Mouse (Mus musculus): ENCODE results near the gene Npb. TPM values are rescaled to one million over a fixed set of nuclear protein-coding genes. Genes with fewer than 3 reads are reported as not detected.
A peak's percentile ranks its signal among the peaks of the same experiment; 100 is the strongest.

Gene Npb
- polyA plus RNA-seq, 2 experiments: 5.5 to 11.9 TPM

DNA sequence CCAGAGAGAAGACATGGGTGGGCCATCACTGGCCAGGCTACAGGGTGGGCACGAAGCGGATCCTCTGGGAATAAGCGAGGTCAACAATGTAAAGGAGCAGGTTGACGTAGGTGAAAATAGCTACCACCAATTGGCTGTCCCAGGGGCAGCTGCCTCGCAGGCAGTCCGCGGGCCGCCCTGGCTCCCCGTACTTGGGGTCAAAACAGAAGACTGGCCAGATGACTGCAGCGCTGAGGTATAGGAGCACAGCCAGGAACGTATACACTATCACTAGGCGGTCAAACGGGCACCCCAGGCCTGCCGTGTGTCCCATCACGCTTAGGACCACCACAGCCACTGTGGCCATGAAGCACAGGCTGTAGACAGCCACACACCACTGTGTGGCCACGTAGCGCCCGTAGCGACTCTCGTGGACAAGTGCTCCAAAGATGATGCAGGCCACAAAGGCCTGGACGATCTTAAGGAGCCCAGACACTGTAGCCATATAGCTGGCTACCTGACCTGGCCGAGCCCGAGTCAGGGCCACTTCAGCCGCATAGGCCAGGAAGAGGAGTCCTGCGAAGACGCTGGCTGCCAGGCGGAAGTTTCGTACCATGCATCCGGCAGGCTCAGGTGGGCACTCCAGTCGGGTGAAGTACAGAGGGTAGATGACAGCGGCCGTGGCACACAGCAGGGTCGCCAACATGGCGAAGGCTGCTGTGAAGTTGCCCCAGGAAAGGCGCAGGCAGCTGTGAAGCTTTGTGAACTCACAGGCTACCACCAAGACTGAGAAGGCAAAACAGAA lies 39.0 kb downstream of the Npb start:
- TF ChIP-seq CTCF (IDR thresholded peaks at IDR 0.05; ENCODE audit: low read depth): no peak
- TF ChIP-seq EP300 (IDR thresholded peaks at IDR 0.05; ENCODE audit: low read depth): no peak
- Histone ChIP-seq H3K4me3 (ENCODE audit: insufficient read depth in 1 of 2, low read depth in 2 of 2, low read length in 2 of 2) (no peak overlapping the region), H3K9ac (replicated peaks) (no peak overlapping the region), H3K4me1 (replicated peaks; ENCODE audit: control insufficient read depth in 2 of 2, insufficient read depth in 2 of 2, low read length in 1 of 2) (peaks cover 7 to 8% of the 10 kb centered on the region in 2 experiments), H3K27ac (no peak overlapping the region), H3K4me2 (ENCODE audit: low read depth) (peak overlapping the region; percentile 55; the same call in 1 of the 2 replicates), H3K9me3 (ENCODE audit: control insufficient read depth, low read length) (no peaks in the 10 kb centered on the region), H3K36me3 (replicated peaks; ENCODE audit: control insufficient read depth, insufficient read depth, low read depth) (no peaks in the 10 kb centered on the region), H3K27me3 (ENCODE audit: control insufficient read depth, insufficient read depth, low read length) (peaks cover 4% of the 10 kb centered on the region)
- no peak for DNase-seq (ENCODE audit: low read depth in 3 of 3, low spot score in 3 of 3)
- ATAC-seq (ENCODE audit: insufficient read depth): no peak
- WGBS (ENCODE audit: insufficient replicate concordance): 76% methylated on average over 35 of the region's 35 CpGs

DNA sequence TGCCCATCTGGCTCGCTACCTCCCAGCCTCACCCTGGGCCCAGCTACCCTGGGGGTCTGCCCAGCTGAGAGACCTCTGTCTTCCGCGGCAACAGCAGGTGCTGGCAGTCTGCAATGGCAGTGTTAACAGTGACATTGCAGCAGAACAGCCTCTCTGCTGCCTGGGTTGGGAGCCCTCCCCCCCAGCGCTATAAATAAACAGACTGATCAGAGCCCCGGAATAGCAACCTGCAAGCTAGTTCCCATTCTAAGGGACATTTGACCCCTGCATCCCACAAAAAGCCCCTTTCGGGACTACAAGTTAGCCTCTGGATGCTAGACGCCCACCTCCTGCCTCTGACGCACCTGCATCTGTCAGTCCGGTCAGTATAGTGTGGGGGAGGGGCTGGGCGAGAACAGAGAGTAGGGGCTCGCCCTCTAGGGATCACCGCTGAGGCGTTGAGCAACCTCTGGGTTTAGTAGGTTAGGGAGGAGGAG lies 39.8 kb downstream of the Npb start, which contains the start of gene Myadml2:
Myadml2 (minus strand) TSS at position 158 of the 476 bp plus-strand sequence.
- WGBS (ENCODE audit: insufficient replicate concordance): 6% methylated on average over 13 of the region's 13 CpGs
- no peaks in the 10 kb centered on the region for H3K36me3 ChIP-seq (replicated peaks; ENCODE audit: control insufficient read depth, insufficient read depth, low read depth)
- no peak within 1 kb of the TSS for H3K27ac ChIP-seq
- no peaks in the 10 kb centered on the region for H3K9me3 ChIP-seq (ENCODE audit: control insufficient read depth, low read length)
- peaks cover 4 to 5% of the 10 kb centered on the region in 2 experiments for H3K4me1 ChIP-seq (replicated peaks; ENCODE audit: control insufficient read depth in 2 of 2, insufficient read depth in 2 of 2, low read length in 1 of 2)
- TF ChIP-seq CTCF (IDR thresholded peaks at IDR 0.05; ENCODE audit: low read depth) (0 out of 2 replicates have a peak, but pooled peaks have one; percentile 5), EP300 (IDR thresholded peaks at IDR 0.05; ENCODE audit: low read depth) (no peak)
- H3K9ac ChIP-seq (replicated peaks): peak within 1 kb of the TSS; percentile 7
- DNase-seq (ENCODE audit: low read depth in 3 of 3, low spot score in 3 of 3) (no peak), ATAC-seq (ENCODE audit: insufficient read depth) (no peak)
- peak within 1 kb of the TSS; percentile 31 to 32 for H3K4me3 ChIP-seq (ENCODE audit: insufficient read depth in 1 of 2, low read depth in 2 of 2, low read length in 2 of 2)
- peaks cover 4% of the 10 kb centered on the region for H3K27me3 ChIP-seq (ENCODE audit: control insufficient read depth, insufficient read depth, low read length)
- peak within 1 kb of the TSS; percentile 55 for H3K4me2 ChIP-seq (ENCODE audit: low read depth)

DNA sequence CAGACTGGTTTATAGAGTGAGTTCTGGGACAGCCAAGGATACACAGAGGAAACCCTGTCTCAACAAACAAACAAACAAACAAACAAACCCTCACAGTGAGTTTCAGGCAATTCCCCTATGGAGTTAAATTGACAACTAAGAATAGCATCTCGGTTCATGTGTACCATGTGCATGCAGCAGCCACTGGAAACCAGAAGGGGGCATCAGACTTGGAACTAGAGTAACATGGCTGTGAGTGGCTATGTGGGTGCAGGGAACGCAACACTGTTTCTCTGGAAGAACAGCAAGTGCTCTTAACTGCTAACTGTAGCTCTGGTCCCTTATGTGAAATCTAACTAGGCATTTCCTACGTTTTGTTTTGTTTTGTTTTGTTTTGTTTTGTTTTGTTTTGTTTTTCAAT lies 43.6 kb downstream of the Npb start:
- Histone ChIP-seq H3K4me1 (replicated peaks; ENCODE audit: control insufficient read depth in 2 of 2, insufficient read depth in 2 of 2, low read length in 1 of 2) (no peaks in the 10 kb centered on the region; a peak in 1 of 4 replicates), H3K4me2 (ENCODE audit: low read depth) (no peak overlapping the region), H3K9me3 (ENCODE audit: control insufficient read depth, low read length) (no peaks in the 10 kb centered on the region), H3K4me3 (ENCODE audit: insufficient read depth in 1 of 2, low read depth in 2 of 2, low read length in 2 of 2) (no peak overlapping the region), H3K36me3 (replicated peaks; ENCODE audit: control insufficient read depth, insufficient read depth, low read depth) (no peaks in the 10 kb centered on the region), H3K27ac (no peak overlapping the region), H3K9ac (replicated peaks) (no peak overlapping the region), H3K27me3 (ENCODE audit: control insufficient read depth, insufficient read depth, low read length) (peaks cover 6% of the 10 kb centered on the region; the same call in 1 of the 2 replicates)
- 56% methylated on average over 3 of the region's 3 CpGs for WGBS (ENCODE audit: insufficient replicate concordance)
- TF ChIP-seq CTCF (IDR thresholded peaks at IDR 0.05; ENCODE audit: low read depth): peak; percentile 74
- TF ChIP-seq EP300 (IDR thresholded peaks at IDR 0.05; ENCODE audit: low read depth): no peak
- ATAC-seq (ENCODE audit: insufficient read depth): no peak
- no peak for DNase-seq (ENCODE audit: low read depth in 3 of 3, low spot score in 3 of 3)

DNA sequence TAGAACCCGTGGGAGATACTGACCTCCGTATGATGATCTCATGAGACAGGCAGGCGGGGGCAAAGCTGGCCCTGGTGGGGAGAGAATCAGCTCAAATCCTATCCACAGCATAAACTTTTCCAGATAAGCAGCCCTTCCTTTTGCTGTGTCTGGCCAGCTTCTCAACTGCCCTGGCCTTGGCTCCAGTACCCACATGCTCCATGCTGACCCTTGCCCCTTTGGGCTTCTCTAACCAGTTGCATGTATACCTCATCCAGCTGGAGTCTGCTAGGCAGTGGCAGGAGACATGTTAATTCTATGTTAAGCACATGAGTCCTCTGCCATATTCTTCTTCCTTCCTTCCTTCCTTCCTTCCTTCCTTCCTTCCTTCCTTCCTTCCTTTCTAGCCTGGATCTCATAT lies 46.5 kb downstream of the Npb start:
- no peaks in the 10 kb centered on the region for H3K4me1 ChIP-seq (replicated peaks; ENCODE audit: control insufficient read depth in 2 of 2, insufficient read depth in 2 of 2, low read length in 1 of 2)
- H3K4me3 ChIP-seq (ENCODE audit: insufficient read depth in 1 of 2, low read depth in 2 of 2, low read length in 2 of 2): no peak overlapping the region
- H3K4me2 ChIP-seq (ENCODE audit: low read depth): no peak overlapping the region
- peaks cover 26% of the 10 kb centered on the region for H3K27me3 ChIP-seq (ENCODE audit: control insufficient read depth, insufficient read depth, low read length)
- no peak overlapping the region for H3K9ac ChIP-seq (replicated peaks)
- H3K27ac ChIP-seq: no peak overlapping the region
- 49% methylated on average over 3 of the region's 3 CpGs for WGBS (ENCODE audit: insufficient replicate concordance)
- no peak for ATAC-seq (ENCODE audit: insufficient read depth)
- H3K9me3 ChIP-seq (ENCODE audit: control insufficient read depth, low read length): no peaks in the 10 kb centered on the region
- no peaks in the 10 kb centered on the region for H3K36me3 ChIP-seq (replicated peaks; ENCODE audit: control insufficient read depth, insufficient read depth, low read depth)
- no peak for TF ChIP-seq CTCF (IDR thresholded peaks at IDR 0.05; ENCODE audit: low read depth)
- no peak for TF ChIP-seq EP300 (IDR thresholded peaks at IDR 0.05; ENCODE audit: low read depth)
- DNase-seq (ENCODE audit: low read depth in 3 of 3, low spot score in 3 of 3): no peak

DNA sequence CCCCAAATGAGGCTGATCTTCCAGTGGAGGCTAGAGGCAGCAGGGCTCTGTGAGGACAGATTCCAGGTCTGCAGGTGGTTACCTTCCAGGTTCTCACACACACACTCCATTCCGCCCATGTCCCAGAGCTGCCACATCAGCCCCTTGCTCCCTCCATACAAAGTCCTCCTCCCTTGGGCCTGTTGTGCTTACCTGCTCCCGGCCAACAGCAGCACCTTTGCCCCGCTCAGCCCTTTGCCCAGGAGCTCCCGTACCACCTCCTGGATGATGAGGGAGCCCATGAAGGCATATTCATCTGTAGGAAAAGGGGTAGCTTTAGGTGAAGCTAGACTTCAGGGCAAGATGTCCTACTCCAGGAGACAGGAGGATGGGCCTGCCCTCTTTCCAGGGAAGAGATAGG lies 49.0 kb downstream of the Npb start:
- no peak for DNase-seq (ENCODE audit: low read depth in 3 of 3, low spot score in 3 of 3)
- H3K36me3 ChIP-seq (replicated peaks; ENCODE audit: control insufficient read depth, insufficient read depth, low read depth): no peaks in the 10 kb centered on the region
- peaks cover 52% of the 10 kb centered on the region for H3K27me3 ChIP-seq (ENCODE audit: control insufficient read depth, insufficient read depth, low read length)
- H3K4me1 ChIP-seq (replicated peaks; ENCODE audit: control insufficient read depth in 2 of 2, insufficient read depth in 2 of 2, low read length in 1 of 2): no peaks in the 10 kb centered on the region
- H3K4me3 ChIP-seq (ENCODE audit: insufficient read depth in 1 of 2, low read depth in 2 of 2, low read length in 2 of 2): no peak overlapping the region
- H3K27ac ChIP-seq: no peak overlapping the region
- no peaks in the 10 kb centered on the region for H3K9me3 ChIP-seq (ENCODE audit: control insufficient read depth, low read length)
- 69% methylated on average over 4 of the region's 4 CpGs for WGBS (ENCODE audit: insufficient replicate concordance)
- no peak for TF ChIP-seq CTCF (IDR thresholded peaks at IDR 0.05; ENCODE audit: low read depth)
- no peak for ATAC-seq (ENCODE audit: insufficient read depth)
- H3K4me2 ChIP-seq (ENCODE audit: low read depth): no peak overlapping the region
- H3K9ac ChIP-seq (replicated peaks): no peak overlapping the region

Small RNA genes within 50 kb of the gene (microRNA-seq; reads per million reads assigned to microRNA genes)
- 7.6 reads per million, percentile 15 among the genes with 10 or more reads in this experiment for gene Mir6936

Other genes starting within 250 kb of the Npb start
Only the 30 nearest of the 34 such genes appear.
- gene Nploc4, start 170.8 kb upstream of the Npb start, polyA plus RNA-seq (2012; rRNA removed): 17.9 and 21.1 TPM in 2 replicates
- 21.2 and 22.2 TPM in 2 replicates for gene Nploc4, start 170.8 kb upstream of the Npb start, polyA plus RNA-seq (2014; fragmentation: Nextera tagmentation; extraction: Ambion mirVana)
- gene Tspan10, start 165.8 kb upstream of the Npb start, polyA plus RNA-seq (2012; rRNA removed): not detected in 2 replicates
- not detected in 2 replicates for gene Tspan10, start 165.8 kb upstream of the Npb start, polyA plus RNA-seq (2014; fragmentation: Nextera tagmentation; extraction: Ambion mirVana)
- 0.19 and 0.25 TPM in 2 replicates for gene Pde6g, start 155.0 kb upstream of the Npb start, polyA plus RNA-seq (2012; rRNA removed)
- gene Pde6g, start 155.0 kb upstream of the Npb start, polyA plus RNA-seq (2014; fragmentation: Nextera tagmentation; extraction: Ambion mirVana): 0.15 and 0.23 TPM in 2 replicates
- gene Oxld1, start 150.4 kb upstream of the Npb start, polyA plus RNA-seq (2012; rRNA removed): 5.3 and 5.8 TPM in 2 replicates
- gene Oxld1, start 150.4 kb upstream of the Npb start, polyA plus RNA-seq (2014; fragmentation: Nextera tagmentation; extraction: Ambion mirVana): 8.0 and 8.4 TPM in 2 replicates
- gene Ccdc137, start 150.4 kb upstream of the Npb start, polyA plus RNA-seq (2012; rRNA removed): 13.7 and 15.9 TPM in 2 replicates
- 11.0 and 11.1 TPM in 2 replicates for gene Ccdc137, start 150.4 kb upstream of the Npb start, polyA plus RNA-seq (2014; fragmentation: Nextera tagmentation; extraction: Ambion mirVana)
- 9.9 and 11.2 TPM in 2 replicates for gene Arl16, start 140.9 kb upstream of the Npb start, polyA plus RNA-seq (2012; rRNA removed)
- gene Arl16, start 140.9 kb upstream of the Npb start, polyA plus RNA-seq (2014; fragmentation: Nextera tagmentation; extraction: Ambion mirVana): 11.3 and 13.0 TPM in 2 replicates
- 64.2 and 78.4 TPM in 2 replicates for gene Mrpl12, start 123.9 kb upstream of the Npb start, polyA plus RNA-seq (2012; rRNA removed)
- gene Mrpl12, start 123.9 kb upstream of the Npb start, polyA plus RNA-seq (2014; fragmentation: Nextera tagmentation; extraction: Ambion mirVana): 127 and 130 TPM in 2 replicates
- gene Slc25a10, start 116.6 kb upstream of the Npb start, polyA plus RNA-seq (2012; rRNA removed): 31.5 and 37.4 TPM in 2 replicates
- 35.1 and 38.2 TPM in 2 replicates for gene Slc25a10, start 116.6 kb upstream of the Npb start, polyA plus RNA-seq (2014; fragmentation: Nextera tagmentation; extraction: Ambion mirVana)
- 19.8 and 22.8 TPM in 2 replicates for gene Gcgr, start 77.8 kb upstream of the Npb start, polyA plus RNA-seq (2012; rRNA removed)
- gene Gcgr, start 77.8 kb upstream of the Npb start, polyA plus RNA-seq (2014; fragmentation: Nextera tagmentation; extraction: Ambion mirVana): 11.6 and 13.4 TPM in 2 replicates
- 30.0 and 36.2 TPM in 2 replicates for gene Mcrip1, start 58.8 kb upstream of the Npb start, polyA plus RNA-seq (2012; rRNA removed)
- 41.3 and 43.6 TPM in 2 replicates for gene Mcrip1, start 58.8 kb upstream of the Npb start, polyA plus RNA-seq (2014; fragmentation: Nextera tagmentation; extraction: Ambion mirVana)
- gene Ppp1r27, start 57.3 kb upstream of the Npb start, polyA plus RNA-seq (2012; rRNA removed): not detected in 2 replicates
- gene Ppp1r27, start 57.3 kb upstream of the Npb start, polyA plus RNA-seq (2014; fragmentation: Nextera tagmentation; extraction: Ambion mirVana): not detected in 2 replicates
- 144 and 214 TPM in 2 replicates for gene P4hb, start 35.2 kb upstream of the Npb start, polyA plus RNA-seq (2012; rRNA removed)
- gene P4hb, start 35.2 kb upstream of the Npb start, polyA plus RNA-seq (2014; fragmentation: Nextera tagmentation; extraction: Ambion mirVana): 497 and 525 TPM in 2 replicates
- gene Arhgdia, start 26.9 kb upstream of the Npb start, polyA plus RNA-seq (2012; rRNA removed): 172 and 176 TPM in 2 replicates
- 191 and 204 TPM in 2 replicates for gene Arhgdia, start 26.9 kb upstream of the Npb start, polyA plus RNA-seq (2014; fragmentation: Nextera tagmentation; extraction: Ambion mirVana)
- 46.3 and 110 TPM in 2 replicates for gene Alyref, start 10.1 kb upstream of the Npb start, polyA plus RNA-seq (2012; rRNA removed)
- 347 and 349 TPM in 2 replicates for gene Alyref, start 10.1 kb upstream of the Npb start, polyA plus RNA-seq (2014; fragmentation: Nextera tagmentation; extraction: Ambion mirVana)
- gene Anapc11, start 10.1 kb upstream of the Npb start, polyA plus RNA-seq (2012; rRNA removed): 44.7 and 60.4 TPM in 2 replicates
- 93.5 and 98.7 TPM in 2 replicates for gene Anapc11, start 10.1 kb upstream of the Npb start, polyA plus RNA-seq (2014; fragmentation: Nextera tagmentation; extraction: Ambion mirVana)
- gene Pcyt2, start 9.5 kb downstream of the Npb start, polyA plus RNA-seq (2012; rRNA removed): 127 and 135 TPM in 2 replicates
- gene Pcyt2, start 9.5 kb downstream of the Npb start, polyA plus RNA-seq (2014; fragmentation: Nextera tagmentation; extraction: Ambion mirVana): 86.2 and 99.6 TPM in 2 replicates
- 27.6 and 30.8 TPM in 2 replicates for gene Sirt7, start 16.8 kb downstream of the Npb start, polyA plus RNA-seq (2012; rRNA removed)
- gene Sirt7, start 16.8 kb downstream of the Npb start, polyA plus RNA-seq (2014; fragmentation: Nextera tagmentation; extraction: Ambion mirVana): 22.0 and 26.3 TPM in 2 replicates
- 29.5 and 30.9 TPM in 2 replicates for gene Mafg, start 25.1 kb downstream of the Npb start, polyA plus RNA-seq (2012; rRNA removed)
- 20.9 and 25.9 TPM in 2 replicates for gene Mafg, start 25.1 kb downstream of the Npb start, polyA plus RNA-seq (2014; fragmentation: Nextera tagmentation; extraction: Ambion mirVana)
- 4.0 and 4.3 TPM in 2 replicates for gene Pycr1, start 35.3 kb downstream of the Npb start, polyA plus RNA-seq (2012; rRNA removed)
- 4.8 and 5.1 TPM in 2 replicates for gene Pycr1, start 35.3 kb downstream of the Npb start, polyA plus RNA-seq (2014; fragmentation: Nextera tagmentation; extraction: Ambion mirVana)
- 0.07 and 0.13 TPM in 2 replicates for gene Myadml2, start 39.7 kb downstream of the Npb start, polyA plus RNA-seq (2012; rRNA removed)
- gene Myadml2, start 39.7 kb downstream of the Npb start, polyA plus RNA-seq (2014; fragmentation: Nextera tagmentation; extraction: Ambion mirVana): 0.67 and 1.0 TPM in 2 replicates
- 0.18 and 0.30 TPM in 2 replicates for gene Notum, start 52.7 kb downstream of the Npb start, polyA plus RNA-seq (2012; rRNA removed)
- 0.18 TPM in 1 of 2 replicates, not detected in the other for gene Notum, start 52.7 kb downstream of the Npb start, polyA plus RNA-seq (2014; fragmentation: Nextera tagmentation; extraction: Ambion mirVana)
- 16.9 and 20.4 TPM in 2 replicates for gene Aspscr1, start 64.5 kb downstream of the Npb start, polyA plus RNA-seq (2012; rRNA removed)
- 34.6 and 37.5 TPM in 2 replicates for gene Aspscr1, start 64.5 kb downstream of the Npb start, polyA plus RNA-seq (2014; fragmentation: Nextera tagmentation; extraction: Ambion mirVana)
- gene Cenpx, start 105.3 kb downstream of the Npb start, polyA plus RNA-seq (2012; rRNA removed): 64.2 and 78.3 TPM in 2 replicates
- gene Cenpx, start 105.3 kb downstream of the Npb start, polyA plus RNA-seq (2014; fragmentation: Nextera tagmentation; extraction: Ambion mirVana): 119 and 128 TPM in 2 replicates
- 6.6 and 9.3 TPM in 2 replicates for gene Lrrc45, start 105.4 kb downstream of the Npb start, polyA plus RNA-seq (2012; rRNA removed)
- gene Lrrc45, start 105.4 kb downstream of the Npb start, polyA plus RNA-seq (2014; fragmentation: Nextera tagmentation; extraction: Ambion mirVana): 6.2 and 8.3 TPM in 2 replicates
- gene Rac3, start 113.0 kb downstream of the Npb start, polyA plus RNA-seq (2012; rRNA removed): 1.3 and 1.7 TPM in 2 replicates
- 0.13 TPM in 1 of 2 replicates, not detected in the other for gene Rac3, start 113.0 kb downstream of the Npb start, polyA plus RNA-seq (2014; fragmentation: Nextera tagmentation; extraction: Ambion mirVana)
- 10.4 and 11.3 TPM in 2 replicates for gene Dcxr, start 118.8 kb downstream of the Npb start, polyA plus RNA-seq (2012; rRNA removed)
- 15.1 and 17.0 TPM in 2 replicates for gene Dcxr, start 118.8 kb downstream of the Npb start, polyA plus RNA-seq (2014; fragmentation: Nextera tagmentation; extraction: Ambion mirVana)
- 0.20 TPM in 1 of 2 replicates, not detected in the other for gene Cbr2, start 123.6 kb downstream of the Npb start, polyA plus RNA-seq (2012; rRNA removed)
- gene Cbr2, start 123.6 kb downstream of the Npb start, polyA plus RNA-seq (2014; fragmentation: Nextera tagmentation; extraction: Ambion mirVana): not detected in 2 replicates
- 1.3 and 2.0 TPM in 2 replicates for gene Hmga1b, start 154.3 kb downstream of the Npb start, polyA plus RNA-seq (2012; rRNA removed)
- gene Hmga1b, start 154.3 kb downstream of the Npb start, polyA plus RNA-seq (2014; fragmentation: Nextera tagmentation; extraction: Ambion mirVana): 3.8 and 4.3 TPM in 2 replicates
- 8.6 and 10.2 TPM in 2 replicates for gene Rfng, start 175.7 kb downstream of the Npb start, polyA plus RNA-seq (2012; rRNA removed)
- 5.5 and 9.6 TPM in 2 replicates for gene Rfng, start 175.7 kb downstream of the Npb start, polyA plus RNA-seq (2014; fragmentation: Nextera tagmentation; extraction: Ambion mirVana)
- gene Gps1, start 175.8 kb downstream of the Npb start, polyA plus RNA-seq (2012; rRNA removed): 65.2 and 66.6 TPM in 2 replicates
- gene Gps1, start 175.8 kb downstream of the Npb start, polyA plus RNA-seq (2014; fragmentation: Nextera tagmentation; extraction: Ambion mirVana): 76.5 and 78.6 TPM in 2 replicates

Data from liver, embryonic 14.5 days (tissue).